Comparison of ENCODE assay signal across 29 mouse cellular contexts in genomic region chr2:152367917-152368316, GRCm38 (mm10). TPM values are rescaled to one million over a fixed set of nuclear protein-coding genes. Genes with fewer than 3 reads are reported as not detected.
DNase-seq lines count a peak whose midpoint lies in the region; TF ChIP-seq lines count a peak whose summit lies in the region.
"Had no signal": no experiment of that assay in that cellular context is flagged by ENCODE, and none has a peak within 500 bp of the region (broad histone marks: within the 10 kb centered on the region; RNA-seq: fewer than 3 reads in every experiment).

No protein-coding gene starts in this region.

- 72% methylated on average over 5 of the region's 5 CpGs for WGBS in kidney, adult 2 months

- TF ChIP-seq POLR2A in kidney, adult 2 months (IDR thresholded peaks at IDR 0.05; ENCODE audit: low read depth, low read length): no peak

- no peak overlapping the region for H3K27ac ChIP-seq in kidney, adult 2 months (ENCODE audit: insufficient read depth, low read depth, low read length)
- H3K27ac ChIP-seq: forebrain, embryonic 10.5 days; forebrain, embryonic 13.5 days; heart, adult 2 months; heart, embryonic 10.5 days; heart, embryonic 13.5 days; hindbrain, embryonic 14.5 days; hindbrain, postnatal 0 days had no signal

- no peaks in the 10 kb centered on the region for H3K27me3 ChIP-seq in kidney, adult 2 months (replicated peaks; ENCODE audit: control insufficient read depth, insufficient read depth, low read length)
- H3K27me3 ChIP-seq: forebrain, embryonic 13.5 days had no signal

- DNase-seq in adrenal gland, adult 2 months: peak; percentile 75
- DNase-seq in adrenal gland, postnatal 25 days: no peak
- DNase-seq in kidney, adult 2 months: peak; percentile 17
- DNase-seq in kidney, adult 9 months: no peak
- peak; percentile 27 for DNase-seq in R1 (ENCODE audit: low read depth, low spot score)
- no peak for DNase-seq in thymus, postnatal 25 days
- DNase-seq: cerebellum, adult 11-12 months; cerebellum, adult 8-10 months; cerebellum, postnatal 10 days; cerebellum, postnatal 36 days; gastrocnemius, postnatal 10 days; gastrocnemius, postnatal 36 days; heart, adult 2 months; heart, postnatal 14 days; heart, postnatal 4 days; kidney, adult 18-20 months had no signal

- H3K4me3 ChIP-seq in kidney, adult 2 months (ENCODE audit: insufficient read depth, low read depth, low read length): no peak overlapping the region
- H3K4me3 ChIP-seq: forebrain, embryonic 10.5 days; forebrain, embryonic 13.5 days; heart, adult 2 months had no signal

- TF ChIP-seq CTCF in kidney, adult 2 months (conservative IDR thresholded peaks at IDR 0.05; ENCODE audit: insufficient read depth, insufficient read length, low read depth, low read length): no peak

- no peaks in the 10 kb centered on the region for H3K36me3 ChIP-seq in kidney, adult 2 months (ENCODE audit: control insufficient read depth, insufficient read depth, low read length)
- H3K36me3 ChIP-seq: forebrain, embryonic 10.5 days; heart, embryonic 10.5 days; heart, embryonic 13.5 days had no signal

- H3K4me1 ChIP-seq in kidney, adult 2 months (ENCODE audit: control insufficient read depth, insufficient read depth, low read length): peaks cover 5% of the 10 kb centered on the region; the same call in 1 of the 2 replicates

RNA-seq across cellular contexts. Expression of gene Nrsn2, which starts 8.5 kb away (rescaled TPM):
- 1 to 10 TPM; 3.9 to 5.0 TPM for total RNA-seq in adrenal gland, adult 2 months (2021)
- 7.4 and 8.4 TPM in 2 replicates for polyA plus RNA-seq in adrenal gland, adult 2 months (2012; rRNA removed)
- 2.1 and 3.2 TPM in 2 replicates for total RNA-seq in adrenal gland, postnatal 25 days (2021)
- 0.12 and 0.50 TPM in 2 replicates for polyA plus RNA-seq in kidney, adult 2 months (2012; rRNA removed)
- total RNA-seq: gastrocnemius, adult 18-20 months; gastrocnemius, postnatal 36 days; granulocyte monocyte progenitor cell, adult 5-6 weeks; heart, adult 2 months; heart, postnatal 14 days; heart, postnatal 4 days; MEL had no signal
- polyA plus RNA-seq: activated CD4-positive, CD25-positive, alpha-beta regulatory T cell, adult 4 months; C2C12; CD4-positive, CD25-positive, alpha-beta regulatory T cell, adult 4 months; inflammation-experienced regulatory T-cells, adult 6 months had no signal

RNA-seq across cellular contexts. Expression of gene Trib3, which starts 24.1 kb away (rescaled TPM):
- 10 to 100 TPM in 1 of 2 experiments, 1 to 10 TPM in 1; 2.8 to 23.9 TPM for total RNA-seq in adrenal gland, adult 2 months (2021)
- 5.8 and 6.9 TPM in 2 replicates for polyA plus RNA-seq in adrenal gland, adult 2 months (2012; rRNA removed)
- total RNA-seq in adrenal gland, postnatal 25 days (2021): 10.6 and 19.7 TPM in 2 replicates
- polyA plus RNA-seq in kidney, adult 2 months (2012; rRNA removed): 1.4 and 1.5 TPM in 2 replicates
- total RNA-seq: granulocyte monocyte progenitor cell, adult 5-6 weeks had no signal

RNA-seq across cellular contexts. Expression of gene Sox12, which starts 29.9 kb away (rescaled TPM):
- 10 to 100 TPM in 1 of 2 experiments, 1 to 10 TPM in 1; 6.2 to 11.0 TPM for total RNA-seq in adrenal gland, adult 2 months (2021)
- polyA plus RNA-seq in adrenal gland, adult 2 months (2012; rRNA removed): 13.7 and 15.9 TPM in 2 replicates
- 17.0 and 22.8 TPM in 2 replicates for total RNA-seq in adrenal gland, postnatal 25 days (2021)
- 9.1 and 9.5 TPM in 2 replicates for polyA plus RNA-seq in kidney, adult 2 months (2012; rRNA removed)

RNA-seq across cellular contexts. Expression of gene Rbck1, which starts 35.5 kb away (rescaled TPM):
- 100 to 1,000 TPM; 103 to 107 TPM for total RNA-seq in adrenal gland, adult 2 months (2021)
- polyA plus RNA-seq in adrenal gland, adult 2 months (2012; rRNA removed): 328 and 381 TPM in 2 replicates
- 113 and 126 TPM in 2 replicates for total RNA-seq in adrenal gland, postnatal 25 days (2021)
- 150 and 155 TPM in 2 replicates for polyA plus RNA-seq in kidney, adult 2 months (2012; rRNA removed)

RNA-seq across cellular contexts. Expression of gene Zcchc3, which starts 46.9 kb away (rescaled TPM):
- 1 to 10 TPM; 5.4 to 7.8 TPM for total RNA-seq in adrenal gland, adult 2 months (2021)
- 3.3 and 3.7 TPM in 2 replicates for polyA plus RNA-seq in adrenal gland, adult 2 months (2012; rRNA removed)
- 7.6 and 8.3 TPM in 2 replicates for total RNA-seq in adrenal gland, postnatal 25 days (2021)
- 3.8 and 4.3 TPM in 2 replicates for polyA plus RNA-seq in kidney, adult 2 months (2012; rRNA removed)
- polyA plus RNA-seq: C2C12 had no signal

Comparison
In these comparisons a context has a peak if more than half of its experiments do, and no peak if none do; other contexts are left out.
1. DNase-seq: peak in adrenal gland, adult 2 months (single experiment), kidney, adult 2 months (single experiment) and R1 (single experiment); none in adrenal gland, postnatal 25 days (single experiment), kidney, adult 9 months (single experiment) and thymus, postnatal 25 days (single experiment).